9 mouse cellular contexts compared by ENCODE assay signal in the genomic region with DNA sequence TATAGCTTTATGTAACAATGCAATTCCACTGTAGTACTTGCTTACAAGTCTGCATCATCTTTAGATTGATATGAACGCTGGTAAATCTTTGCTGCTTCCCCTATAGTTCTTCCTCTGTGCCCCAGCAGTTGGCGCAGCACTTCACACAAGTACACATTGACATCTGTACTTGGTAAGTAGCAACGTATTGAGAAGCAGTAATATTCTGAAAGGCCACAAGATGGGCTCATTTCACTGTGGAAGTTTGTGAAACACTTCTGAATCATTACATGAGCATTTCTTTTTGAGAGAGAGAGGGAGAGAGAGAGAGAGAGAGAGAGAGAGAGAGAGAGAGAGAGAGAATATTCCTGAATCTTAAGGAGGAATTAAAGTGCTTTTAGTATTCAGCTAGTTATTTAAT. TPM values are rescaled to one million over a fixed set of nuclear protein-coding genes. Genes with fewer than 3 reads are reported as not detected.
DNase-seq lines count a peak whose midpoint lies in the region; ATAC-seq and TF ChIP-seq lines count a peak whose summit lies in the region.
"Had no signal": no experiment of that assay in that cellular context is flagged by ENCODE, and none has a peak within 500 bp of the region (broad histone marks: within the 10 kb centered on the region; RNA-seq: fewer than 3 reads in every experiment).

No protein-coding gene starts in this region.

- ATAC-seq in liver, postnatal 0 days, result no peak
- ATAC-seq in liver, embryonic 11.5 days (replicated peaks; ENCODE audit: low FRiP score), result no peak
- no peak for ATAC-seq in erythroid progenitor cell, adult 5-6 weeks (replicated peaks; ENCODE audit: low FRiP score, poor library complexity, severe bottlenecking)

- no peak overlapping the region for H3K4me2 ChIP-seq in liver, postnatal 0 days (ENCODE audit: low read depth, low read length)
- H3K4me2 ChIP-seq in liver, embryonic 11.5 days, result no peak overlapping the region

- no peak overlapping the region for H3K4me3 ChIP-seq in liver, postnatal 0 days (ENCODE audit: low read depth, low read length)
- H3K4me3 ChIP-seq in liver, embryonic 11.5 days (ENCODE audit: low read depth, low read length), result no peak overlapping the region
- H3K4me3 ChIP-seq in layer of hippocampus, adult 2 months, result no peak overlapping the region

- no peaks in the 10 kb centered on the region for H3K9me3 ChIP-seq in liver, postnatal 0 days (ENCODE audit: low read length)
- no peaks in the 10 kb centered on the region for H3K9me3 ChIP-seq in liver, embryonic 11.5 days (ENCODE audit: control insufficient read depth, low read length)

- 13% methylated on average over 3 of the region's 3 CpGs for WGBS in liver, postnatal 0 days (ENCODE audit: insufficient replicate concordance)
- 24% methylated on average over 3 of the region's 3 CpGs for WGBS in liver, embryonic 11.5 days

- DNase-seq in adrenal gland, postnatal 10 days, result peak; percentile 27
- DNase-seq in adrenal gland, adult 2 months, result no peak
- no peak for DNase-seq in liver, postnatal 0 days
- DNase-seq in liver, embryonic 11.5 days (ENCODE audit: low spot score), result no peak
- DNase-seq in embryo, embryonic 10 days (ENCODE audit: low spot score), result peak; percentile 38
- peak; percentile 48 to 59 for DNase-seq in layer of hippocampus, adult 2 months (ENCODE audit: low spot score in 2 of 2)
- DNase-seq in retina, postnatal 1 day, result peak; percentile 66

- H3K9ac ChIP-seq in liver, postnatal 0 days (replicated peaks), result no peak overlapping the region
- H3K9ac ChIP-seq in liver, embryonic 11.5 days (ENCODE audit: low read depth, low read length), result no peak overlapping the region

- no peaks in the 10 kb centered on the region for H3K36me3 ChIP-seq in liver, postnatal 0 days (replicated peaks; ENCODE audit: insufficient read depth, low read length)
- H3K36me3 ChIP-seq in liver, embryonic 11.5 days (ENCODE audit: control insufficient read depth, insufficient read depth, low read length), result no peaks in the 10 kb centered on the region

- no peaks in the 10 kb centered on the region for H3K4me1 ChIP-seq in liver, postnatal 0 days (ENCODE audit: insufficient read depth)
- H3K4me1 ChIP-seq in liver, embryonic 11.5 days (replicated peaks; ENCODE audit: control insufficient read depth, insufficient read depth, low read length), result no peaks in the 10 kb centered on the region

- H3K27me3 ChIP-seq in liver, postnatal 0 days (ENCODE audit: insufficient read depth, low read length), result no peaks in the 10 kb centered on the region
- no peaks in the 10 kb centered on the region for H3K27me3 ChIP-seq in liver, embryonic 11.5 days (replicated peaks; ENCODE audit: control insufficient read depth, insufficient read depth, low read length)

- TF ChIP-seq CTCF in liver, postnatal 0 days (IDR thresholded peaks at IDR 0.05; ENCODE audit: low read depth), result peak; percentile 61
- peak; percentile 73 for TF ChIP-seq CTCF in layer of hippocampus, adult 2 months (conservative IDR thresholded peaks at IDR 0.05)

- no peak for TF ChIP-seq EP300 in liver, postnatal 0 days (IDR thresholded peaks at IDR 0.05; ENCODE audit: low read depth)

- no peak overlapping the region for H3K27ac ChIP-seq in liver, postnatal 0 days (ENCODE audit: low read depth)
- no peak overlapping the region for H3K27ac ChIP-seq in liver, embryonic 11.5 days (ENCODE audit: low read depth, low read length)
- H3K27ac ChIP-seq in layer of hippocampus, adult 2 months, result no peak overlapping the region
- H3K27ac ChIP-seq: macrophage had no signal

RNA-seq across cellular contexts. Expression of gene Usp38, which starts 47.2 kb away (rescaled TPM):
- 10 to 100 TPM; 24.7 to 25.7 TPM for total RNA-seq in adrenal gland, postnatal 10 days (2021)
- 10 to 100 TPM; 20.1 to 25.6 TPM for total RNA-seq in adrenal gland, adult 2 months (2021)
- 11.2 and 13.0 TPM in 2 replicates for polyA plus RNA-seq in adrenal gland, adult 2 months (2012; rRNA removed)
- polyA plus RNA-seq in liver, postnatal 0 days (2015; fragmentation: Nextera tagmentation; extraction: Ambion mirVana), result 6.8 and 7.1 TPM in 2 replicates
- polyA plus RNA-seq in liver, embryonic 11.5 days (2014; fragmentation: Nextera tagmentation; extraction: Ambion mirVana), result 22.3 and 28.1 TPM in 2 replicates
- 10 to 100 TPM; 23.3 to 26.0 TPM for total RNA-seq in layer of hippocampus, adult 2 months (2021)
- total RNA-seq in erythroid progenitor cell, adult 5-6 weeks (2015; ENCODE audit: low replicate concordance), result 21.6 and 23.1 TPM in 2 replicates
- total RNA-seq in erythroid progenitor cell, adult 5-6 weeks (2017; ENCODE audit: low replicate concordance), result 15.7 and 16.7 TPM in 2 replicates

Comparison
In these comparisons a context has a peak if more than half of its experiments do, and no peak if none do; other contexts are left out.
1. DNase-seq: peak in adrenal gland, postnatal 10 days (single experiment), embryo, embryonic 10 days (single experiment), layer of hippocampus, adult 2 months (2 of 2) and retina, postnatal 1 day (single experiment); none in adrenal gland, adult 2 months (single experiment), liver, postnatal 0 days (single experiment) and liver, embryonic 11.5 days (single experiment).